Mouse (Mus musculus): ENCODE measurements around the gene Cfap61. TPM values are rescaled to one million over a fixed set of nuclear protein-coding genes. Genes with fewer than 3 reads are reported as not detected.

Cfap61 gene
- total and polyA plus RNA-seq, 3 experiments: 0.13 TPM; not detected in 2

GRCm38 (mm10) chr2:146058791-146059190, 124.2 kb downstream of the Cfap61 start:
- Histone ChIP-seq H3K36me3 (ENCODE audit: control insufficient read depth in 1 of 2, insufficient read depth in 2 of 2, low read length in 2 of 2) (no peaks in the 10 kb centered on the region), H3K4me3 (ENCODE audit: control insufficient read depth in 1 of 2, insufficient read depth in 1 of 2, low read depth in 2 of 2, low read length in 2 of 2) (no peak overlapping the region), H3K9me3 (replicated peaks; ENCODE audit: insufficient read depth, low read length) (no peaks in the 10 kb centered on the region), H3K4me1 (ENCODE audit: control insufficient read depth in 1 of 2, insufficient read depth in 2 of 2, low read length in 2 of 2) (no peaks in the 10 kb centered on the region), H3K79me2 (ENCODE audit: control insufficient read depth, insufficient read depth, low read length, poor library complexity) (no peaks in the 10 kb centered on the region), H3K9ac (ENCODE audit: control insufficient read depth, low read depth, low read length, poor library complexity, severe bottlenecking) (no peak overlapping the region), H3K27me3 (ENCODE audit: control insufficient read depth in 1 of 2, insufficient read depth in 2 of 2, low read length in 2 of 2) (no peaks in the 10 kb centered on the region), H3K27ac (ENCODE audit: control insufficient read depth, low read depth, low read length) (no peak overlapping the region)
- DNase-seq (ENCODE audit: low read depth, low spot score): no peak
- no peak for TF ChIP-seq RAD21 (IDR thresholded peaks at IDR 0.05; ENCODE audit: low read depth, low read length)
- TF ChIP-seq POLR2AphosphoS2 (IDR thresholded peaks at IDR 0.05; ENCODE audit: low read length): no peak
- TF ChIP-seq ZMIZ1 (IDR thresholded peaks at IDR 0.05; ENCODE audit: low read depth, low read length): no peak
- no peak for TF ChIP-seq MAFK (IDR thresholded peaks at IDR 0.05; ENCODE audit: borderline replicate concordance, low read depth, low read length)
- no peak for TF ChIP-seq RCOR1 (IDR thresholded peaks at IDR 0.05; ENCODE audit: low read depth, low read length)
- no peak for TF ChIP-seq CHD2 (IDR thresholded peaks at IDR 0.05; ENCODE audit: low read length)
- no peak for TF ChIP-seq NELFE (IDR thresholded peaks at IDR 0.05; ENCODE audit: low read depth, low read length)
- TF ChIP-seq UBTF (IDR thresholded peaks at IDR 0.05; ENCODE audit: borderline replicate concordance, insufficient read depth, low read depth, low read length): no peak

GRCm38 (mm10) chr2:146061421-146062300, 127.1 kb downstream of the Cfap61 start:
- H3K9ac ChIP-seq (ENCODE audit: control insufficient read depth, low read depth, low read length, poor library complexity, severe bottlenecking): no peak overlapping the region
- no peaks in the 10 kb centered on the region for H3K79me2 ChIP-seq (ENCODE audit: control insufficient read depth, insufficient read depth, low read length, poor library complexity)
- no peak for TF ChIP-seq NELFE (IDR thresholded peaks at IDR 0.05; ENCODE audit: low read depth, low read length)
- no peak for TF ChIP-seq SIN3A (IDR thresholded peaks at IDR 0.05; ENCODE audit: low read length)
- no peaks in the 10 kb centered on the region for H3K27me3 ChIP-seq (ENCODE audit: control insufficient read depth in 1 of 2, insufficient read depth in 2 of 2, low read length in 2 of 2)
- no peaks in the 10 kb centered on the region for H3K36me3 ChIP-seq (ENCODE audit: control insufficient read depth in 1 of 2, insufficient read depth in 2 of 2, low read length in 2 of 2)
- no peak overlapping the region for H3K4me3 ChIP-seq (ENCODE audit: control insufficient read depth in 1 of 2, insufficient read depth in 1 of 2, low read depth in 2 of 2, low read length in 2 of 2)
- H3K9me3 ChIP-seq (replicated peaks; ENCODE audit: insufficient read depth, low read length): no peaks in the 10 kb centered on the region
- no peak for DNase-seq (ENCODE audit: low read depth, low spot score)
- H3K4me1 ChIP-seq (ENCODE audit: control insufficient read depth in 1 of 2, insufficient read depth in 2 of 2, low read length in 2 of 2): no peaks in the 10 kb centered on the region
- no peak overlapping the region for H3K27ac ChIP-seq (ENCODE audit: control insufficient read depth, low read depth, low read length)

- no peak for DNase-seq (ENCODE audit: low read depth, low spot score)
- H3K27ac ChIP-seq (ENCODE audit: control insufficient read depth, low read depth, low read length): no peak overlapping the region
- no peaks in the 10 kb centered on the region for H3K27me3 ChIP-seq (ENCODE audit: control insufficient read depth in 1 of 2, insufficient read depth in 2 of 2, low read length in 2 of 2)
- TF ChIP-seq POLR2AphosphoS2 (IDR thresholded peaks at IDR 0.05; ENCODE audit: low read length): no peak
- no peak for TF ChIP-seq MYC (IDR thresholded peaks at IDR 0.05; ENCODE audit: low read depth, low read length)
- TF ChIP-seq ZC3H11A (IDR thresholded peaks at IDR 0.05; ENCODE audit: low read depth, low read length): no peak
- TF ChIP-seq MXI1 (IDR thresholded peaks at IDR 0.05; ENCODE audit: low read depth, low read length): no peak
- TF ChIP-seq GATA1 (IDR thresholded peaks at IDR 0.05; ENCODE audit: low read depth, low read length): no peak
- TF ChIP-seq TCF12 (IDR thresholded peaks at IDR 0.05; ENCODE audit: low read depth, low read length): no peak
- no peak for TF ChIP-seq POLR2AphosphoS5 (IDR thresholded peaks at IDR 0.05; ENCODE audit: borderline replicate concordance, low read depth, low read length)
- no peak for TF ChIP-seq USF2 (IDR thresholded peaks at IDR 0.05; ENCODE audit: borderline replicate concordance in 1 of 2, insufficient read depth in 1 of 2, low read depth in 1 of 2, low read length in 2 of 2)
- TF ChIP-seq SIN3A (IDR thresholded peaks at IDR 0.05; ENCODE audit: low read length): no peak
- TF ChIP-seq E2F4 (IDR thresholded peaks at IDR 0.05; ENCODE audit: borderline replicate concordance, low read depth, low read length): no peak
- no peak for TF ChIP-seq RCOR1 (IDR thresholded peaks at IDR 0.05; ENCODE audit: low read depth, low read length)
- TF ChIP-seq TBP (IDR thresholded peaks at IDR 0.05; ENCODE audit: low read depth, low read length): no peak
- TF ChIP-seq ZKSCAN1 (IDR thresholded peaks at IDR 0.05; ENCODE audit: low read depth, low read length): no peak
- no peaks in the 10 kb centered on the region for H3K9me3 ChIP-seq (replicated peaks; ENCODE audit: insufficient read depth, low read length)
- H3K79me2 ChIP-seq (ENCODE audit: control insufficient read depth, insufficient read depth, low read length, poor library complexity): no peaks in the 10 kb centered on the region
- no peak overlapping the region for H3K9ac ChIP-seq (ENCODE audit: control insufficient read depth, low read depth, low read length, poor library complexity, severe bottlenecking)
- H3K4me1 ChIP-seq (ENCODE audit: control insufficient read depth in 1 of 2, insufficient read depth in 2 of 2, low read length in 2 of 2): no peaks in the 10 kb centered on the region
- no peaks in the 10 kb centered on the region for H3K36me3 ChIP-seq (ENCODE audit: control insufficient read depth in 1 of 2, insufficient read depth in 2 of 2, low read length in 2 of 2)
- H3K4me3 ChIP-seq (ENCODE audit: control insufficient read depth in 1 of 2, insufficient read depth in 1 of 2, low read depth in 2 of 2, low read length in 2 of 2): no peak overlapping the region
These were observed 127.9 kb downstream of the Cfap61 start for GRCm38 (mm10) chr2:146062330-146063092.

All from MEL (cell line).